Mouse (Mus musculus) kidney, postnatal 14 days (tissue): ENCODE data around the gene Pdp2.

ENCODE experiments used
- DNase-seq: peaks from one replicate; pipeline ENCODE4 v3.0.0; 2022; ENCODE audit warnings: mixed read lengths

Gene Pdp2

GRCm38 (mm10) chr8:104598496-104598895, 7.2 kb downstream of the Pdp2 start:
- peak; percentile 81 for DNase-seq

GRCm38 (mm10) chr8:104601386-104601785, 10.1 kb downstream of the Pdp2 start:
- DNase-seq = no peak

GRCm38 (mm10) chr8:104601941-104602371, 10.7 kb downstream of the Pdp2 start:
- peak; percentile 51 for DNase-seq

- DNase-seq = peak; percentile 94
Measured at GRCm38 (mm10) chr8:104602468-104603244, 11.4 kb downstream of the Pdp2 start.

GRCm38 (mm10) chr8:104603245-104603593, 12.0 kb downstream of the Pdp2 start:
- no peak for DNase-seq

- no peak for DNase-seq
Measured at GRCm38 (mm10) chr8:104606329-104606728, 15.1 kb downstream of the Pdp2 start.

- no peak for DNase-seq
Measured at GRCm38 (mm10) chr8:104607944-104608343, 16.7 kb downstream of the Pdp2 start.

- DNase-seq = no peak
Measured at GRCm38 (mm10) chr8:104609222-104609621, 18.0 kb downstream of the Pdp2 start.

GRCm38 (mm10) chr8:104610185-104610766, 19.0 kb downstream of the Pdp2 start:
- no peak for DNase-seq

GRCm38 (mm10) chr8:104611613-104612012, 20.4 kb downstream of the Pdp2 start:
- no peak for DNase-seq

- DNase-seq = no peak
Measured at GRCm38 (mm10) chr8:104613119-104613518, 21.9 kb downstream of the Pdp2 start.

GRCm38 (mm10) chr8:104620765-104621164, 29.5 kb downstream of the Pdp2 start:
- no peak for DNase-seq

GRCm38 (mm10) chr8:104624161-104624560, 32.9 kb downstream of the Pdp2 start, which contains the start of gene Cdh16:
TSS of gene Cdh16 (minus strand) at chr8:104624396.
- peak; percentile 95 for DNase-seq

GRCm38 (mm10) chr8:104627065-104627740, 36.0 kb downstream of the Pdp2 start:
- no peak for DNase-seq

GRCm38 (mm10) chr8:104628402-104628801, 37.2 kb downstream of the Pdp2 start:
- no peak for DNase-seq

- DNase-seq = peak; percentile 73
Measured at GRCm38 (mm10) chr8:104629306-104630110, 38.3 kb downstream of the Pdp2 start.

GRCm38 (mm10) chr8:104630111-104630479, 38.8 kb downstream of the Pdp2 start:
- DNase-seq = no peak

- DNase-seq = no peak
Measured at GRCm38 (mm10) chr8:104630574-104630973, 39.3 kb downstream of the Pdp2 start.

GRCm38 (mm10) chr8:104630981-104631663, 39.9 kb downstream of the Pdp2 start, which contains the start of gene Rrad:
TSS of gene Rrad (minus strand) at chr8:104631327.
- peak; percentile 67 for DNase-seq

GRCm38 (mm10) chr8:104631975-104632374, 40.7 kb downstream of the Pdp2 start:
- DNase-seq = no peak

GRCm38 (mm10) chr8:104632486-104632885, 41.2 kb downstream of the Pdp2 start:
- no peak for DNase-seq

- no peak for DNase-seq
Measured at GRCm38 (mm10) chr8:104633156-104633744, 42.0 kb downstream of the Pdp2 start.
